Mouse (Mus musculus): ENCODE results near the gene Ly6g6d. TPM values are rescaled to one million over a fixed set of nuclear protein-coding genes. Genes with fewer than 3 reads are reported as not detected.
A peak's percentile ranks its signal among the peaks of the same experiment; 100 is the strongest.
"Not testable (repeated sequence)": the region's sequence is repeated elsewhere in the genome, so short reads cannot be mapped to it uniquely, and the experiment has no call there.

The Ly6g6d gene
- total RNA-seq (2014; rRNA removed) (0.47 TPM in 1 of 2 replicates, not detected in the other), polyA plus RNA-seq (2012; rRNA removed) (0.24 and 0.67 TPM in 2 replicates)

DNA sequence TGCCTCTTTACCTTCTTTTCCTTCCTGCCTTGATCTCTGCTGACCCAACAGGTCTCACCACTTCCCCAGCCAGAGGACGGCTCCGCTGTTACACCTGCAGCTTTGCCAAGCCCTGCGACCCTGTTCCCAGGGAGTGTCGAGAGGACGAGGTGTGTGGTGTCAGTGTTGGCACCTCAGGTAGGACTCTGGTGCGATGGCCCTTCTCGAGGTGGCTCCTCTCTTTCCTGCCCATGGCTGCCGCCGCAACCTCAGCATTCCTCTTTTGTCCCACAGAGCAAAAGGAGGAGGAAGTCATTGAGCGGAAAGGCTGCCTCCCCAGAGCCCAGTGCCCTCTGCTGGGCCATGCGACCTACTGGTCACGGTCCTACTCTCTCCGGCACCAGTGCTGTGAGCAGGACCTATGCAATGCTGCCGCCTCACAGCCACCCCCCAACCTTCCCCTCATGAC is at the start of gene Ly6g6d:
Gene Ly6g6d, minus strand, starts transcription at position 280 of the 448 bp plus-strand sequence.
- Histone ChIP-seq H3K9ac (ENCODE audit: low read depth, low read length) (peak within 1 kb of the TSS; percentile 46), H3K27me3 (ENCODE audit: control insufficient read depth, insufficient read depth, low read length) (no peaks in the 10 kb centered on the region), H3K4me1 (ENCODE audit: control insufficient read depth, insufficient read depth, low read length) (0 out of 2 replicates have a peak, but pooled peaks cover 2% of the 10 kb centered on the region), H3K4me3 (ENCODE audit: insufficient read depth, low read depth, low read length) (peak within 1 kb of the TSS; percentile 59), H3K27ac (replicated peaks; ENCODE audit: insufficient read depth, low read depth, low read length) (peak within 1 kb of the TSS; percentile 29; the same call in 1 of the 2 replicates), H3K79me2 (ENCODE audit: control insufficient read depth, insufficient read depth, low read length) (no peaks in the 10 kb centered on the region), H3K36me3 (ENCODE audit: control insufficient read depth, insufficient read depth, low read length) (no peaks in the 10 kb centered on the region)
- peak; percentile 68 for TF ChIP-seq CTCF (IDR thresholded peaks at IDR 0.05; ENCODE audit: low read depth, low read length)
- no peak for TF ChIP-seq POLR2A (IDR thresholded peaks at IDR 0.05; ENCODE audit: extremely low read depth, insufficient read depth, low read length)
- 22% methylated on average over 14 of the region's 14 CpGs for WGBS
- DNase-seq (ENCODE audit: extremely low read depth, low read depth, low spot score) = no peak

DNA sequence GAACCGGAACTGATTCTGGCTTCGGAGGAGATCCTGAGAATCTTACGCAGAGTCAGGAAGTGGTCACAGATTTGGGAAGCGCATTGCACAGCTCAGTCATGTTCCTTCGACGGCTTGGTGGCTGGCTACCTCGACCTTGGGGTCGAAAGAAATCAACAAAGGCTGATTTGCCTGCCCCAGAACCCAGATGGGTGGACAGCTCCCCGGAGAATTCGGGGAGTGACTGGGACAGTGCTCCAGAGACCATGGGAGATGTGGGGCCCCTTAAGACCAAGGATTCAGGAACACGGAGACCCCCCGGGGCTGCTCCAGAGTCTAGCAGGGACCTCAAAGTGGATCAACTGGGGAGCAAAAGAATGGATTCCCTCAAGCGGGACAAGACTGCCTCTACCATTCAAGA is 49.2 kb upstream of the Ly6g6d start:
- H3K36me3 ChIP-seq (ENCODE audit: control insufficient read depth, insufficient read depth, low read length) = peaks cover 11% of the 10 kb centered on the region; the same call in 1 of the 2 replicates
- TF ChIP-seq CTCF (IDR thresholded peaks at IDR 0.05; ENCODE audit: low read depth, low read length) = no peak
- no peak for TF ChIP-seq POLR2A (IDR thresholded peaks at IDR 0.05; ENCODE audit: extremely low read depth, insufficient read depth, low read length)
- peaks cover 18% of the 10 kb centered on the region; the same call in 1 of the 2 replicates for H3K79me2 ChIP-seq (ENCODE audit: control insufficient read depth, insufficient read depth, low read length)
- peak overlapping the region; percentile 92 for H3K9ac ChIP-seq (ENCODE audit: low read depth, low read length)
- peak overlapping the region; percentile 95; the same call in 1 of the 2 replicates for H3K4me3 ChIP-seq (ENCODE audit: insufficient read depth, low read depth, low read length)
- WGBS = 42% methylated on average over 13 of the region's 13 CpGs
- no peaks in the 10 kb centered on the region for H3K27me3 ChIP-seq (ENCODE audit: control insufficient read depth, insufficient read depth, low read length)
- H3K4me1 ChIP-seq (ENCODE audit: control insufficient read depth, insufficient read depth, low read length) = peaks cover 21% of the 10 kb centered on the region
- H3K27ac ChIP-seq (replicated peaks; ENCODE audit: insufficient read depth, low read depth, low read length) = peak overlapping the region; percentile 94
- no peak for DNase-seq (ENCODE audit: extremely low read depth, low read depth, low spot score)

DNA sequence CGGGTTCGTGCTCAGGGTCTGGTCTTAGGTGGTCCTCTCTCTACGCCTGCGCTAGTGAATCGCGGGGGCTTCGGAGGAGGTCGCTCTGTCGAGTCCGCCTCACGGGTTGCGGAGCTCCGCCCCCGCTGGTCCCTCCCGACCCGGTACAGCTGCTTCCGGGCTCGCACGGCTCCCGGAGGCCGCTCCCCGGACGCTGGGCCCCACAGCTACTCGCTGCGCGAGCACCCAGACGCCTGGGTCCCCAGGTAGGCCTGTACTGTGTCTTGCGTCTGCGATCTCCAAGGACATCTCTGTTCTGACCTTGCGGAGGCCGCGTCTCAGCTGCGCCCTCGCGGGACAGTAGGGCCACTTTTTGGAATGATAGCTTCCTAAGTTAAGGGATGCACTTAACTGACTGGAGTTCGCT is 48.3 kb upstream of the Ly6g6d start, which contains the start of gene D17H6S53E:
Gene D17H6S53E, plus strand, starts transcription at position 168 of the 406 bp plus-strand sequence.
- H3K79me2 ChIP-seq (ENCODE audit: control insufficient read depth, insufficient read depth, low read length) = peaks cover 18% of the 10 kb centered on the region; the same call in 1 of the 2 replicates
- H3K4me3 ChIP-seq (ENCODE audit: insufficient read depth, low read depth, low read length) = peak within 1 kb of the TSS; percentile 95
- TF ChIP-seq POLR2A (IDR thresholded peaks at IDR 0.05; ENCODE audit: extremely low read depth, insufficient read depth, low read length) (peak; percentile 69; the same call in 1 of the 2 replicates), CTCF (IDR thresholded peaks at IDR 0.05; ENCODE audit: low read depth, low read length) (no peak)
- WGBS = under 1% methylated on average over 36 of the region's 36 CpGs
- H3K27me3 ChIP-seq (ENCODE audit: control insufficient read depth, insufficient read depth, low read length) = no peaks in the 10 kb centered on the region
- H3K36me3 ChIP-seq (ENCODE audit: control insufficient read depth, insufficient read depth, low read length) = peaks cover 11% of the 10 kb centered on the region; the same call in 1 of the 2 replicates
- peaks cover 21% of the 10 kb centered on the region for H3K4me1 ChIP-seq (ENCODE audit: control insufficient read depth, insufficient read depth, low read length)
- DNase-seq (ENCODE audit: extremely low read depth, low read depth, low spot score) = peak; percentile 56
- H3K9ac ChIP-seq (ENCODE audit: low read depth, low read length) = peak within 1 kb of the TSS; percentile 92
- peak within 1 kb of the TSS; percentile 94 for H3K27ac ChIP-seq (replicated peaks; ENCODE audit: insufficient read depth, low read depth, low read length)

DNA sequence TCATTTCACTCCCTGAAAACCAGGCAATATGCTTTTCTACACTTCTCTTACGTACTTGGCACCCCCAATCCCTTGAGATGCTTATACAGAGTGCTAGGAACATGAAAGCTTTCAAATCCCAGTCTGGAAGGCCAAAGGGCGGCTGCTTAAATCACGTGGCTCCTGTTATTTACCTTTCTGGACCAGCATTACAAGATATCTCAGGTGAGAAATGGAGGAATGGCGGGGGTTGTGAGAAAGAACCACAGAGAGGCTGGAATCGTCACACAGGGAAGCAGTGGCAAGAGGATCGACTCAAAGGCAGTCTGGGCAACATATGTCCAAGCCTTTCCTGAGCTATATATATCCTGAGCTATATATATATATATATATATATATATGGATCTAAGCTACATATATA is 47.7 kb upstream of the Ly6g6d start:
- Histone ChIP-seq H3K27ac (replicated peaks; ENCODE audit: insufficient read depth, low read depth, low read length) (peak overlapping the region; percentile 94), H3K27me3 (ENCODE audit: control insufficient read depth, insufficient read depth, low read length) (no peaks in the 10 kb centered on the region), H3K4me1 (ENCODE audit: control insufficient read depth, insufficient read depth, low read length) (peaks cover 20% of the 10 kb centered on the region), H3K4me3 (ENCODE audit: insufficient read depth, low read depth, low read length) (peak overlapping the region; percentile 95), H3K79me2 (ENCODE audit: control insufficient read depth, insufficient read depth, low read length) (peaks cover 22% of the 10 kb centered on the region), H3K9ac (ENCODE audit: low read depth, low read length) (peak overlapping the region; percentile 92), H3K36me3 (ENCODE audit: control insufficient read depth, insufficient read depth, low read length) (peaks cover 11% of the 10 kb centered on the region; the same call in 1 of the 2 replicates)
- DNase-seq (ENCODE audit: extremely low read depth, low read depth, low spot score) = peak; percentile 80
- TF ChIP-seq POLR2A (IDR thresholded peaks at IDR 0.05; ENCODE audit: extremely low read depth, insufficient read depth, low read length) (0 out of 2 replicates have a peak, but pooled peaks have one; percentile 23), CTCF (IDR thresholded peaks at IDR 0.05; ENCODE audit: low read depth, low read length) (no peak)
- WGBS = 18% methylated on average over 6 of the region's 6 CpGs

DNA sequence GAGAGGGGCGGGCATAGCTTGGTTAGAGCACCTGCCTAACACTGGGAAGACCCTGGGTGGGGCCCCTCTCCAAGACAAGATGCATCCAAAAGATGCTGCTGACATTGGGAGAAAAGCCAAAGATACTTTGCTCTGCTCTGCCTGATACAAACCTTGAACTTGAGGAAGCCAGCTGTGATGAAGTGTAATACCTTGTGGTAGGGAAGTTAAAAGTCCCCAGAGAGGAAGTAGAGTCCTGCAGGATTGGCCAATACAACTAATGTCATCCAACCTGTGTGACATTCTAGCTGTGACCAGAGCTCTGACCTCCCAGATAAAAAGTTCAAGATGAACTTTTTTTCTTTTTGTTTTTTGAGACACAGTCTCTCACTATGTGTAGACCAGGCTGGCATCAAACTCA is 47.2 kb upstream of the Ly6g6d start:
- no peak for TF ChIP-seq POLR2A (IDR thresholded peaks at IDR 0.05; ENCODE audit: extremely low read depth, insufficient read depth, low read length)
- no peak for TF ChIP-seq CTCF (IDR thresholded peaks at IDR 0.05; ENCODE audit: low read depth, low read length)
- Histone ChIP-seq H3K4me3 (ENCODE audit: insufficient read depth, low read depth, low read length) (no peak overlapping the region), H3K79me2 (ENCODE audit: control insufficient read depth, insufficient read depth, low read length) (peaks cover 24% of the 10 kb centered on the region), H3K27me3 (ENCODE audit: control insufficient read depth, insufficient read depth, low read length) (no peaks in the 10 kb centered on the region), H3K9ac (ENCODE audit: low read depth, low read length) (no peak overlapping the region), H3K4me1 (ENCODE audit: control insufficient read depth, insufficient read depth, low read length) (peaks cover 20% of the 10 kb centered on the region), H3K27ac (replicated peaks; ENCODE audit: insufficient read depth, low read depth, low read length) (peak overlapping the region; percentile 94), H3K36me3 (ENCODE audit: control insufficient read depth, insufficient read depth, low read length) (peaks cover 7% of the 10 kb centered on the region; the same call in 1 of the 2 replicates)
- no peak for DNase-seq (ENCODE audit: extremely low read depth, low read depth, low spot score)
- 100% methylated on average over 1 of the region's 1 CpGs for WGBS

DNA sequence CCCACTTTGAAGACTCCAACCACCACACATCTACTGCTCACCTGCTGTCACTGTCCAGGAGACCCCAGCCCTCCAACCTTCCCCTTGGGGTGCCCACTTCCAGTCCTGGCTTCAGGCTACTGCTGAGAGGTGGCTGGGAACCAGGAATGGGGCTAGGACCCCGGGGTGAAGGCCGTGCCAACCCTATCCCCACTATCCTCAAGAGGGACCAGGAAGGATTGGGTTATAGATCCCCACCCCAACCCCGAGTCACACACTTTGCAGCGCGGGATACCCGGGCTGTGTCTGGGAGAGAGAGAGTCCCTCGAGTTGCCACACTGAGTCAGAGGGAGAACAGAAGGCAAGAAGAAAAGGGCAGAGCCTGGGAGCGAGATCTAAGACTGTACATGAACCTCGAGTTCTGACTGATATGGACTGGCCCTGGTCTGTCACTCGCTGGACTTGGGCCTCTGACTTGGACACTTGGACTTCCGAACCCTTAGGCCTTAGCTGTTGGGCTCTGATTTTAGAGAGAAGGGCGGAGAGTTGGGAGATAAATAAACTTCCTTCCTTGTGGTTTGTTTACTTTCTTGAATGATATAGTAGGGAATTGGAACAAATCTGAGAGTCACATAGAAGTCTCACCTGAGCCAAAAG is 46.5 kb upstream of the Ly6g6d start:
- H3K27ac ChIP-seq (replicated peaks; ENCODE audit: insufficient read depth, low read depth, low read length); H3K4me3 ChIP-seq (ENCODE audit: insufficient read depth, low read depth, low read length); H3K27me3 ChIP-seq (ENCODE audit: control insufficient read depth, insufficient read depth, low read length); H3K9ac ChIP-seq (ENCODE audit: low read depth, low read length): not testable (repeated sequence)
- H3K36me3 ChIP-seq (ENCODE audit: control insufficient read depth, insufficient read depth, low read length) = peaks cover 11% of the 10 kb centered on the region; the same call in 1 of the 2 replicates
- H3K4me1 ChIP-seq (ENCODE audit: control insufficient read depth, insufficient read depth, low read length) = peaks cover 23% of the 10 kb centered on the region
- H3K79me2 ChIP-seq (ENCODE audit: control insufficient read depth, insufficient read depth, low read length) = peaks cover 24% of the 10 kb centered on the region
- DNase-seq (ENCODE audit: extremely low read depth, low read depth, low spot score) = peak; percentile 38
- 85% methylated on average over 12 of the region's 12 CpGs for WGBS

DNA sequence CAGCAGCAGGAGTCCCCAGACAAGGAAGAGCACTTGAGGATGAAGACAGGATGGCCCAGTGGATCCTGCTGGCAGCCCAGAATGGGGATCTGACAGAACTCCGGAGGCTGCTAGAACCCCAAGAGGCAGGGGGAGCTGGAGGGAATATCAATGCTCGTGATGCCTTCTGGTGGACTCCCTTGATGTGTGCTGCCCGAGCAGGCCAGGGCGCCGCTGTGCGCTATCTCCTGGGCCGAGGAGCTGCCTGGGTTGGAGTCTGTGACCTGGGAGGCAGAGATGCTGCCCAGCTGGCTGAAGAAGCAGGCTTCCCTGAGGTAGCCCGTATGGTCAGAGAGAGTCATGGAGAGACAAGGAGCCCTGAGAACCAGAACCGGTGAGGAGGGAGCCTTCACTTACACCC is 45.4 kb upstream of the Ly6g6d start:
- Histone ChIP-seq H3K79me2 (ENCODE audit: control insufficient read depth, insufficient read depth, low read length) (peaks cover 20% of the 10 kb centered on the region), H3K4me1 (ENCODE audit: control insufficient read depth, insufficient read depth, low read length) (peaks cover 23% of the 10 kb centered on the region), H3K36me3 (ENCODE audit: control insufficient read depth, insufficient read depth, low read length) (peaks cover 10% of the 10 kb centered on the region; the same call in 1 of the 2 replicates)
- WGBS = 90% methylated on average over 9 of the region's 9 CpGs
- not testable (repeated sequence) for H3K9ac ChIP-seq (ENCODE audit: low read depth, low read length); DNase-seq (ENCODE audit: extremely low read depth, low read depth, low spot score); H3K27ac ChIP-seq (replicated peaks; ENCODE audit: insufficient read depth, low read depth, low read length); H3K4me3 ChIP-seq (ENCODE audit: insufficient read depth, low read depth, low read length); H3K27me3 ChIP-seq (ENCODE audit: control insufficient read depth, insufficient read depth, low read length)
